Mouse (Mus musculus) heart, adult 8-10 months (tissue): ENCODE measurements at regions not wholly inside any gene's neighbourhood (a gene's known extent, or its start where the extent isn't known, plus 50 kb on each side); places are given as distances from the start of the nearest gene placed in this dataset.
"Not testable (repeated sequence)": the region's sequence is repeated elsewhere in the genome, so short reads cannot be mapped to it uniquely, and the experiment has no call there.

Source experiments
- DNase-seq: peaks from one replicate; pipeline ENCODE4 v3.0.0; 2022; ENCODE audit warnings: low spot score

- DNase-seq = no peak
Observed at GRCm38 (mm10) chr16:76958597-76959392, 54.7 kb upstream of the Usp25 start.

DNA sequence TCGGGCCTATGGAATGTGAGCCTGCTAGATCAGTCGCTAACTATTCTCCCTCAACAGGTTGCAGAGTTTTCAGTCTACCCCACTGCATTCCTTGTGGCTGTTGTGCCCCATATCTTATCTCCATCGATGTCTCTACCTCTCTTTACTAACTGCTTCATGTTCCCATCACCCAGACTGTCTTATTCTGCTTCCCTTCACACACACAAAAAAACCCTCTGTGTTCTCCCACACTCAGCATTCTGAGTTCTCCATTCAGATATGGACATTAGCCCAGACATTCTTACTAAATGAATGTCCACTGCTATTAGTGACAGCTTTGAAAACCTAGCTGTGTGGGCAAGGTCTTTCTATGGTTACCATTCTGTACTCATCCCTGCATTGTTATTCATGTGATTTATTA is 56.0 kb upstream of the Usp25 start:
- DNase-seq = peak; percentile 6

DNA sequence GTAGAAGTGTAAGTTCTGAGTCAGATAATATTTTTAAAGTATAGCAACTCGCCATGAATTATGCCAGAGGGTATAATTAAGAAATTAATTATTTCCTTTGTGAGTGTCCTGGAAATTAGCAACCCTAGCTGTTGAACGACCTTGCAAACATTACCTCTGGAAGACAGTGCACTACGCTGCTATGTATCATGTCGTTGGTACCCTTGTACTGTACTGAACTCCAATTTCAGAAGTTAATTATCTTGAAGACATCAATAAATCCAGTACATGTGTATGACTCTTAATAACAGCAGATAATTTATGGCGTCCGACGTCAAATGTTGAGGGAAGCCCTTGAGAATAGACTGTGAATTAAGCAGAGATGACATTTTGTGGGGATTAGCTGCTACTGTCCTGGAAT is 56.4 kb upstream of the Usp25 start:
- no peak for DNase-seq

- DNase-seq = no peak
Observed at GRCm38 (mm10) chr16:76950836-76951486, 62.5 kb upstream of the Usp25 start.

DNA sequence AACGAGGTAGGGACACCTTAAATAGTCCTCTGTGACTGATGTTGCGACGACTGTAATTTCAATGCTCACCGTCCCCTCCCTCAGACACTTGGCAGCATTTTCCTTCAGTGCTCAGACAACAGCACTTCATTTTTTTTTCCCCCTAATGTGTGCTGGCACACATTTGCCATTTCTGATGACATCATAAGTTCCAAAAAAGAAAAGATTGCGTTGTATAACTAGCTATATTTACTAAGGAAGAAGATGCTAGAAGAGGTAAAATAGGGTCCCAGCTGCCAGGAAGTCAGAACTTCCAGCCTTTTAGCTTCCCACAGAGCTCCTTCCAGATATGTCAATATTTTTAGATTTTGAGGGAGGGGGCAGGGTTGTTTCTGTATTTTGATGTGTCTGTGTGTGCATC is 66.5 kb upstream of the Usp25 start:
- no peak for DNase-seq

DNA sequence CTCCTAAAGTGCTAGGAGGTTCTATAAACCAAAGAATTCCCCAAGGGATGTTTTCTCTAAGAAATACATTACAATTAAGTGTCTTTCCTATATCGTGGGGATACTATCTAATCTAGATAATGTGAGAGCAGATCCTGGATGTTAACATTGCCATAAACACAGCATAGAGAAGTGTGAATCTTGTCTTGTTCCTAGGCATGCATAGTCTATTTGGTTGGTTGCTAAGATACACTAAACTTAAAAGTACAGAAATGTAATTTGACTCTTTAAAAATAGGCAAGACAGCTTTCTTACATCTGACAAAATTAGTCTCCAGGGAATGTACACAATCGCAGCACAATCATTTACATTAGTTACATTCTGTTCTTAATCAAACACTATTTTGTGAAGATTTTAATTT is 75.4 kb upstream of the Usp25 start:
- no peak for DNase-seq

DNA sequence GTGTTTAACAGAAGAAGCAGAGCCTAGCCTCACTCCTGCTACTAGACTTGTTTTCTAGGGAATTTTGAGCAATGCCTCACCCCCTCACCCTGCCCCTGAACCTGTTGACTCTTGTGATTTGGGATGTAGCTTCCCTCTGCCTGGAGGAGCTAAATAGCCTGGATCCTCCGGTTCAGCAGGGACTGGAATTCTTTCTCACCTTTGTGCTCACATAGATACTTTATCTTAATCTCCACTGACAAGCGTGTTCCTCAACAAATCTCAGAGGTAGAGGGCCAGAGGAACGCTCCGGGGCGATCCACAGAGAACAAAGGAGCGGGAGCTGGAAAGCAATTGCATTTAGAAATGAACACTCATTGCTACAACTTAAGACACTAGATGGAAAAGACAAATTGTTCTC is 85.6 kb upstream of the Usp25 start:
- DNase-seq = no peak

DNA sequence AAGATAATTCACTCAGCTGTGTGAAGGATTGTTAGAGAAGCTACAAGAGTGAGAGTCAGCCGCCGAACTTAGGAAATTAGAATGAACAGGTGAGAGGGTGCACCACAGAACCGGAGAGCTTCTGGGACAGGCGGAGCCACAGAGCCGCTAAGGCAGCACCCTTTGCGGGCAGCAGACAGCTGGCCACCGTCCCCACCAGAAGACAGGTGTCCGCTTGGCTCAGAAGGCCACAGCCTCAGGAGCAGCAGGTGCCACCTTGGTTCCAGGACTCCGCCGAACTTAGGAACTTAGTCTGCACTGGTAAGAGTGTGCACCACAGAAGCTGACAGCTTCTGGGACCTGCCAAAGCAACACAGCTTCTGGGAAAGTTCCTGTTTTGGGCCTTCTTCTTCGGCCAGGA is 93.4 kb upstream of the Usp25 start:
- DNase-seq = not testable (repeated sequence)

DNA sequence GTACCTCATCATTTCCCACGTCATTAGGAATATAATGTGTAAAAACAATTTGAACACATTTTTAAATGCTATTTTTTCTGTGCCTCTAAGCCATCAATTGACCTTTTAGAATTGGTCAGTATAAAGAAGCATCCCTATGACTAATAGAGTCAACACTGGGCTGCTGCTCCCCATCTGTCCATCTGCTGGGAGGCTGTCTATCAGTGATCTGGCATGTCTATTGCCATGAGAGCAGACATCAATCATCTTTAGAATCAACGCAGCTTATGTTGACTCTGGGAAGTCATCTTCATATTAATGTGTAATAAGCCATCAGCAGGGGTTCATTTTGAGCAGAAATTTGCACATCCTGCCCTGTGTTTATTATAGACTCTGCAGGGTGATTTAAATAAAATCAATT is 94.9 kb upstream of the Usp25 start:
- DNase-seq = no peak

DNA sequence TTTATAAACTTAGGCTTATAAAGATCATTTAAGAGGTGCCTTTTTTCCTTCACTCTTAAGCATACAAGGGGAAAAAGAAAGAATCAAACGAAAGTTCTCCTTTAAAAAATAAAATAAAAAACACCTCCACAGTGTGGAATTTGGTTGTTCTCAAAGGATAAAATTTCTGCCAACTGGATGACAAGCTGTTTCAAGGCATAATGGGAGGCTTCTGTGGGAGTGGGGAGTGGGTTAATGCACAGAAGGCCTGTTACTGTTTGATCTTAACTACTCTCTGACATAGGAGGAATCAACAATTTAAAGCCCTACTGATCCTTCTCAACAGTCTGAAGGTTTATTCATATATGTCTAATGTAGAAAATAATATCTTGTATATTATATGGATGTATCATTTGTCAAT is 99.2 kb upstream of the Usp25 start:
- DNase-seq = no peak

- peak; percentile 60 for DNase-seq
Observed at GRCm38 (mm10) chr16:76905205-76905996, 108.1 kb upstream of the Usp25 start.

GRCm38 (mm10) chr16:76899083-76899482 is 114.4 kb upstream of the Usp25 start:
- peak; percentile 19 for DNase-seq

DNA sequence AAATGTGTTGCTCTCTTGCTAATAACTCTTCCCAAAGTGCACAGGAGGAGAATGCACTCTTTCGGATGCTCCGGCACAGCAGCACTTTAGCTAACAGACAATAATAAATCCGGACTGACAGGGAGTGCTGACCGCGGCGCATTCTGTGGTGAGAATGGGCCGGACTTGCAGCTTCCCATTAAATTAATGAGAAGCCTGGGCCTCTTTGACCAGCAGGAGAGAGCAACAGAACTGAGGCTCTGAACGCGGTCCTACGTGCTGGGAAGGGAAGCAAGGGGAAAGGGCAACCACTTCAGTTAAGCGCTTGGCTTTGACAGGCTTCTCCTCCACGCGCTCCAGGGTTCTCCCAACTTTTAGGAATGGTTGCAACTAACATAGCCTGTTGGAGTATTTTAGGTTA is 117.2 kb upstream of the Usp25 start:
- DNase-seq = no peak

DNA sequence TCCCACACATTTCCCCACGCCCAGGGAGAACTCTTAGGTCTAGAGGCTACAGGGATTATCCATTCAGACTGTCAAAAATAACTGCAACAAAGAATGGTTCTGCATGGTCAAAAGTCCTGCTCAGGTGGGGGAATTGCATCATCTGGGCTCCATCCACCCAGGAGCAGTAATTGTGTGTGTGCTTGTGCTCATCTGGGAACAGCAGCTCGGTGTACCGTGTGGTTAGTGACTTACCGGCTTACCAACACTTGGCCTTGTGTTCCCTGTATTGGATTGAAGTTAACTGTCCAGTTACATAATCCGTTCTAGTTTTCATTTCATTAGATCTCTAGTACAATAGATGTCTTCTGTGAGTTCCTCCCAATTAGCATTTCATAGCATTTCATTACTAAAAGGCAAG is 117.7 kb upstream of the Usp25 start:
- no peak for DNase-seq

- DNase-seq = no peak
Observed at GRCm38 (mm10) chr16:76878576-76878975, 134.9 kb upstream of the Usp25 start.

DNA sequence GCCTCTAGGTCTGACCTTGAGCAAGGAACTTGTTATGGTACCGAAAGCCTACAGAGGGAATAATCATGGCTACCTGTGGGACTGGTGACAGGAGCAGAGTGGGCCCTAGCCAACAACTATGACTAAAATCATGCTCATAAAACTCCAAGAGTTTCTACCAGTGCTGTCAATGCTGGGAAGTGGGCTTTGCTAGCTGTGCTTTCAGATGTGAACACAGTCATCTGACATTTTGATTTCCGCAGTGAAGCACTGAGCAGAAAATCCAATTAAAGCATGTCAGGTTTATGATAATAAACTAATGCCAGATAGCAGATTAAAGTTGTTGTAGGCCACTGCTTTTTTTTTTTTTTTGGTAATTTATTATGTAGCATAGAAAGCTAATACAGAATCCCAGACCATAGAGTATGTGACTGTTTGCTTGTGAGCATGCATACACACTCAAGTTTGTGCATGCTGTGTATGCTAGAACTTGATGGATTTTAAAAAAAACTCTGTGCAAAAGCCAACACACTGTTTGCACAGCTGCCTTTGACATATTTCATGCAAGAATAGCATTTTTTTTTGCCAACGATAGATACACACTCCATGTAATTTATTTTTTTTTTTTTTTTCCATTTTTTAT is 138.0 kb upstream of the Usp25 start:
- no peak for DNase-seq

DNA sequence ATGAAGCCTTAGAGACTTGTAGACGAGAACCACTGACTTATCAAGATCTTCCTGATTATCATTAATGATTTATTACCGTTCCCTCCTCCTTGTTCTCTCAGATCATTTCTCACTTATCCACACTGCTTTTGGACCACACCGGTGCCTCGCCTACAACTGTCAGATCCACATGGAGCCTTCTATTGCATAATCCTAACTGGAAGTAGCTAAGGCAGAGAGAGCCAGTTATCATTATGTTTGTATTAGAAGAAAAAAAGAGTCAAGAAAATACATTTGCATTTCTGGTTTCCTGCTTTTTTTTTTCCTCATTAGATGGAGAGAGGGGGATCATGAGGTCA is 147.1 kb upstream of the Usp25 start:
- no peak for DNase-seq

DNA sequence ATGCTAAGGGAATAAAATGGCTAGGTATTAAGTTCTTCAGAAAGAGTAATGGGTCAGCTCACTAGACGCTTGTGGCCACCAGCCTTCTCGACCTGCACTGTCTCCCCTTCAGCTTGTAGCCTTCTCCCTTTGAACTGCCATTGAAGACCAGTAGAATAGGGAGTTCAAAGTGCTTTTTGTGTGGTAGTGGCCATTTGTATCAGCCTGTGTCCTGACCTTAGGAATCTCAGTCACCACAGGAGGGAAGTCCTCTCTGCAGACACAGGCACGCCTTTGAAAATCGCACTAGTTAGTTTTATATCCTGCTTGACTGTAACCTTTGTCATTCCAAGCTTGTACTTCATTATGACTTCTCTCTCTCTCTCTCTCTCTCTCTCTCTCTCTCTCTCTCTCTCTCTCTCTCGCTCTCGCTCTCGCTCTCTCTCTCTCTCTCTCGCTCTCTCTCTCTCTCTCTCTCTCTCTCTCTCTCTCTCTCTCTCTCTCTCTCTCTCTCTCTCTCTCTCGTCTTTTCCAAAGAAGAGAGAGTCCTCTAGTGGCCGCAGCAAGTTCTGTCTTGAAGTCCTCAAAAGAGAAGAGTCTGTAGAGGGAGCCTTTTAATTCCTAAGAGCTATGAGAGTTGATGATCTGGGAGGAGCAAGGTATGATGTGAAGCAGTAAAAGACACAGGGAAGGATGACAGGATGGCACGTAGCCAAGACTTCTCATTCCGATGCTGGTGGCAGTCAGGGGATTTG is 147.6 kb upstream of the Usp25 start:
- DNase-seq = peak; percentile 9

GRCm38 (mm10) chr16:76864392-76864791 is 149.1 kb upstream of the Usp25 start:
- DNase-seq = no peak

GRCm38 (mm10) chr16:76855797-76856196 is 157.7 kb upstream of the Usp25 start:
- no peak for DNase-seq

DNA sequence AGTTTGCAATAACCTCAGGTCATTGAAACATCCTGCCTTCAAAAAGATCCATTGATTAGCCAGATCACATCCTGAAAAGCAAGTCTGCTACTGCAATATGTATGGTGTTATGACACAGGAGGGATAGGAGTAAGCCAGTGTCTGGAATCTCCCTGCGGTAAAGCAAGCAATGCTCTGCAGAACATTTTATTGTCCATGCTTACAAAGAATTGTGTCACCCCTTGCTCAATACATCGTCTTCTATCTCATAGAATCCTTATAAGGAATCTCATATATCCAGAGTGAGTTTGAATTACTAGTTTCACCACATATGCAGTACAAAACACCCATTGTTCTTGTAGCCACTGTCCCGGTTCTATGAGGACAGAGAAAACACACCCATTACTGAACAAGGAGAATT is 162.1 kb upstream of the Usp25 start:
- no peak for DNase-seq

GRCm38 (mm10) chr16:76837450-76837849 is 176.1 kb upstream of the Usp25 start:
- no peak for DNase-seq
